Mouse (Mus musculus): ENCODE results near the gene Jund. TPM values are rescaled to one million over a fixed set of nuclear protein-coding genes. Genes with fewer than 3 reads are reported as not detected.

Gene Jund
- total and polyA plus RNA-seq, 3 experiments, result 16.5 to 18.8 TPM; not detected in 1

- Histone ChIP-seq H3K36me3 (ENCODE audit: control insufficient read depth in 1 of 2, insufficient read depth in 2 of 2, low read length in 2 of 2) (no peaks in the 10 kb centered on the region), H3K4me1 (ENCODE audit: control insufficient read depth in 1 of 2, insufficient read depth in 2 of 2, low read length in 2 of 2) (no peaks in the 10 kb centered on the region), H3K27ac (ENCODE audit: control insufficient read depth, low read depth, low read length) (no peak overlapping the region), H3K27me3 (ENCODE audit: control insufficient read depth in 1 of 2, insufficient read depth in 2 of 2, low read length in 2 of 2) (no peaks in the 10 kb centered on the region), H3K9me3 (replicated peaks; ENCODE audit: insufficient read depth, low read length) (no peaks in the 10 kb centered on the region), H3K4me3 (ENCODE audit: control insufficient read depth in 1 of 2, insufficient read depth in 1 of 2, low read depth in 2 of 2, low read length in 2 of 2) (no peak overlapping the region), H3K79me2 (ENCODE audit: control insufficient read depth, insufficient read depth, low read length, poor library complexity) (no peaks in the 10 kb centered on the region), H3K9ac (ENCODE audit: control insufficient read depth, low read depth, low read length, poor library complexity, severe bottlenecking) (no peak overlapping the region)
- no peak for DNase-seq (ENCODE audit: low read depth, low spot score)
- no peak for TF ChIP-seq HCFC1 (IDR thresholded peaks at IDR 0.05; ENCODE audit: low read depth, low read length)
- TF ChIP-seq JUND (IDR thresholded peaks at IDR 0.05; ENCODE audit: low read depth, low read length), result no peak
- TF ChIP-seq POLR2AphosphoS2 (IDR thresholded peaks at IDR 0.05; ENCODE audit: low read length), result no peak
- TF ChIP-seq SIN3A (IDR thresholded peaks at IDR 0.05; ENCODE audit: low read length), result no peak
- no peak for TF ChIP-seq GATA1 (IDR thresholded peaks at IDR 0.05; ENCODE audit: low read depth, low read length)
- no peak for TF ChIP-seq MAX (IDR thresholded peaks at IDR 0.05; ENCODE audit: low read length)
- no peak for TF ChIP-seq NELFE (IDR thresholded peaks at IDR 0.05; ENCODE audit: low read depth, low read length)
- TF ChIP-seq MAFK (IDR thresholded peaks at IDR 0.05; ENCODE audit: borderline replicate concordance, low read depth, low read length), result no peak
- TF ChIP-seq RAD21 (IDR thresholded peaks at IDR 0.05; ENCODE audit: low read depth, low read length), result no peak
- no peak for TF ChIP-seq UBTF (IDR thresholded peaks at IDR 0.05; ENCODE audit: borderline replicate concordance, insufficient read depth, low read depth, low read length)
- TF ChIP-seq SMC3 (IDR thresholded peaks at IDR 0.05; ENCODE audit: low read depth, low read length), result no peak
Measured at GRCm38 (mm10) chr8:70710296-70710695, 11.5 kb downstream of the Jund start.

GRCm38 (mm10) chr8:70711041-70711440 is 12.3 kb downstream of the Jund start:
- H3K79me2 ChIP-seq (ENCODE audit: control insufficient read depth, insufficient read depth, low read length, poor library complexity), result no peaks in the 10 kb centered on the region
- H3K9ac ChIP-seq (ENCODE audit: control insufficient read depth, low read depth, low read length, poor library complexity, severe bottlenecking), result no peak overlapping the region
- H3K36me3 ChIP-seq (ENCODE audit: control insufficient read depth in 1 of 2, insufficient read depth in 2 of 2, low read length in 2 of 2), result no peaks in the 10 kb centered on the region
- DNase-seq (ENCODE audit: low read depth, low spot score), result no peak
- H3K9me3 ChIP-seq (replicated peaks; ENCODE audit: insufficient read depth, low read length), result no peaks in the 10 kb centered on the region
- H3K27ac ChIP-seq (ENCODE audit: control insufficient read depth, low read depth, low read length), result no peak overlapping the region
- no peaks in the 10 kb centered on the region for H3K4me1 ChIP-seq (ENCODE audit: control insufficient read depth in 1 of 2, insufficient read depth in 2 of 2, low read length in 2 of 2)
- no peak overlapping the region for H3K4me3 ChIP-seq (ENCODE audit: control insufficient read depth in 1 of 2, insufficient read depth in 1 of 2, low read depth in 2 of 2, low read length in 2 of 2)
- TF ChIP-seq ZNF384 (IDR thresholded peaks at IDR 0.05; ENCODE audit: low read depth, low read length) (no peak), ZKSCAN1 (IDR thresholded peaks at IDR 0.05; ENCODE audit: low read depth, low read length) (no peak), TBP (IDR thresholded peaks at IDR 0.05; ENCODE audit: low read depth, low read length) (no peak), TCF12 (IDR thresholded peaks at IDR 0.05; ENCODE audit: low read depth, low read length) (no peak), KAT2A (conservative IDR thresholded peaks at IDR 0.05; ENCODE audit: low read depth, low read length) (no peak), GABPA (IDR thresholded peaks at IDR 0.05; ENCODE audit: low read depth, low read length) (no peak), MAFK (IDR thresholded peaks at IDR 0.05; ENCODE audit: borderline replicate concordance, low read depth, low read length) (no peak), SMC3 (IDR thresholded peaks at IDR 0.05; ENCODE audit: low read depth, low read length) (no peak), HCFC1 (IDR thresholded peaks at IDR 0.05; ENCODE audit: low read depth, low read length) (no peak), CHD1 (IDR thresholded peaks at IDR 0.05; ENCODE audit: low read depth, low read length) (no peak), JUND (IDR thresholded peaks at IDR 0.05; ENCODE audit: low read depth, low read length) (no peak), EP300 (IDR thresholded peaks at IDR 0.05; ENCODE audit: low read depth in 1 of 2, low read length in 2 of 2) (no peak), SIN3A (IDR thresholded peaks at IDR 0.05; ENCODE audit: low read length) (no peak), RCOR1 (IDR thresholded peaks at IDR 0.05; ENCODE audit: low read depth, low read length) (no peak)
- no peaks in the 10 kb centered on the region for H3K27me3 ChIP-seq (ENCODE audit: control insufficient read depth in 1 of 2, insufficient read depth in 2 of 2, low read length in 2 of 2)

Measured in MEL (cell line).